Mouse (Mus musculus) urinary bladder, adult 2 months (tissue): ENCODE results near the gene Myocos. TPM values are rescaled to one million over a fixed set of nuclear protein-coding genes. Genes with fewer than 3 reads are reported as not detected.
A peak's percentile ranks its signal among the peaks of the same experiment; 100 is the strongest.
"Not testable (repeated sequence)": the region's sequence is repeated elsewhere in the genome, so short reads cannot be mapped to it uniquely, and the experiment has no call there.

ENCODE experiments used
- DNase-seq: peaks from one replicate; pipeline ENCODE4 v3.0.0; 2022; ENCODE audit warnings: low spot score
- polyA plus RNA-seq: library from polyadenylated mRNA; depleted of rRNA; stranded (reverse); fragments of >200 nt; gene quantifications from 2 replicates; pipeline ENCODE4 v1.2.3, GENCODE M21; 2012; rRNA removed

Myocos gene
- polyA plus RNA-seq = not detected in 2 replicates

- DNase-seq = no peak
These were observed at the start of gene Myocos for GRCm38 (mm10) chr1:162658119-162658518. Myocos (minus strand) TSS chr1:162658219.

GRCm38 (mm10) chr1:162700389-162701066 is 42.5 kb upstream of the Myocos start:
- no peak for DNase-seq

GRCm38 (mm10) chr1:162697866-162698265 is 39.8 kb upstream of the Myocos start:
- no peak for DNase-seq

GRCm38 (mm10) chr1:162693721-162694120 is 35.7 kb upstream of the Myocos start:
- no peak for DNase-seq

GRCm38 (mm10) chr1:162665486-162666174 is 7.6 kb upstream of the Myocos start:
- DNase-seq = no peak

- DNase-seq = no peak
These were observed 6.9 kb upstream of the Myocos start for GRCm38 (mm10) chr1:162664826-162665475.

- DNase-seq = no peak
These were observed 2.3 kb upstream of the Myocos start for GRCm38 (mm10) chr1:162660276-162660860.

GRCm38 (mm10) chr1:162648416-162648815 is 9.6 kb downstream of the Myocos start:
- DNase-seq = no peak

- no peak for DNase-seq
These were observed 11.8 kb downstream of the Myocos start for GRCm38 (mm10) chr1:162646083-162646686.

GRCm38 (mm10) chr1:162643752-162644151 is 14.3 kb downstream of the Myocos start:
- DNase-seq = peak; percentile 34

GRCm38 (mm10) chr1:162642591-162642990 is 15.4 kb downstream of the Myocos start:
- no peak for DNase-seq

GRCm38 (mm10) chr1:162639861-162640260 is 18.2 kb downstream of the Myocos start:
- no peak for DNase-seq

- no peak for DNase-seq
These were observed 18.8 kb downstream of the Myocos start, which contains the start of gene Myoc for GRCm38 (mm10) chr1:162639051-162639750. Myoc (plus strand) TSS chr1:162639155.

GRCm38 (mm10) chr1:162638535-162638934 is 19.5 kb downstream of the Myocos start:
- no peak for DNase-seq

- no peak for DNase-seq
These were observed 21.5 kb downstream of the Myocos start for GRCm38 (mm10) chr1:162636516-162636915.

GRCm38 (mm10) chr1:162635291-162635931 is 22.6 kb downstream of the Myocos start:
- DNase-seq = not testable (repeated sequence)

- DNase-seq = not testable (repeated sequence)
These were observed 29.7 kb downstream of the Myocos start for GRCm38 (mm10) chr1:162628326-162628725.

GRCm38 (mm10) chr1:162627821-162628220 is 30.2 kb downstream of the Myocos start:
- DNase-seq = not testable (repeated sequence)

- DNase-seq = no peak
These were observed 32.8 kb downstream of the Myocos start for GRCm38 (mm10) chr1:162625229-162625628.

GRCm38 (mm10) chr1:162623895-162624294 is 34.1 kb downstream of the Myocos start:
- no peak for DNase-seq

- no peak for DNase-seq
These were observed 37.5 kb downstream of the Myocos start for GRCm38 (mm10) chr1:162620487-162620886.
